Mouse (Mus musculus): Measurements from ENCODE around the gene Gm8127. TPM values are rescaled to one million over a fixed set of nuclear protein-coding genes. Genes with fewer than 3 reads are reported as not detected.
"Not testable (repeated sequence)": the region's sequence is repeated elsewhere in the genome, so short reads cannot be mapped to it uniquely, and the experiment has no call there.

Gene Gm8127
- polyA plus RNA-seq (2014; fragmentation: Nextera tagmentation; extraction: Ambion mirVana), result not detected in 2 replicates

GRCm38 (mm10) chr14:43293503-43293902, at the start of gene Gm8127:
TSS of gene Gm8127 (minus strand) at chr14:43293832.
- H3K4me3 ChIP-seq (ENCODE audit: low read depth, low read length); H3K9me3 ChIP-seq (replicated peaks; ENCODE audit: control insufficient read depth, low read length); ATAC-seq (replicated peaks; ENCODE audit: insufficient number of reproducible peaks, low FRiP score, low TSS enrichment); H3K4me1 ChIP-seq (ENCODE audit: control insufficient read depth, insufficient read depth, low read length); H3K27ac ChIP-seq (ENCODE audit: low read depth, low read length); H3K4me2 ChIP-seq; H3K36me3 ChIP-seq (ENCODE audit: control insufficient read depth, insufficient read depth, low read length); H3K9ac ChIP-seq (ENCODE audit: low read depth, low read length); H3K27me3 ChIP-seq (ENCODE audit: control insufficient read depth, insufficient read depth, low read length): not testable (repeated sequence)
- 74% methylated on average over 3 of the region's 3 CpGs for WGBS (ENCODE audit: insufficient replicate concordance)

- H3K4me3 ChIP-seq (ENCODE audit: low read depth, low read length); H3K4me2 ChIP-seq; H3K27ac ChIP-seq (ENCODE audit: low read depth, low read length); H3K9me3 ChIP-seq (replicated peaks; ENCODE audit: control insufficient read depth, low read length); H3K9ac ChIP-seq (ENCODE audit: low read depth, low read length); H3K36me3 ChIP-seq (ENCODE audit: control insufficient read depth, insufficient read depth, low read length); ATAC-seq (replicated peaks; ENCODE audit: insufficient number of reproducible peaks, low FRiP score, low TSS enrichment); H3K27me3 ChIP-seq (ENCODE audit: control insufficient read depth, insufficient read depth, low read length); H3K4me1 ChIP-seq (ENCODE audit: control insufficient read depth, insufficient read depth, low read length): not testable (repeated sequence)
- 67% methylated on average over 1 of the region's 1 CpGs for WGBS (ENCODE audit: insufficient replicate concordance)
These were observed 44.0 kb upstream of the Gm8127 start for GRCm38 (mm10) chr14:43337646-43338045.

GRCm38 (mm10) chr14:43331362-43331880, 37.8 kb upstream of the Gm8127 start:
- not testable (repeated sequence) for H3K36me3 ChIP-seq (ENCODE audit: control insufficient read depth, insufficient read depth, low read length); H3K27ac ChIP-seq (ENCODE audit: low read depth, low read length); H3K4me1 ChIP-seq (ENCODE audit: control insufficient read depth, insufficient read depth, low read length); ATAC-seq (replicated peaks; ENCODE audit: insufficient number of reproducible peaks, low FRiP score, low TSS enrichment); H3K9me3 ChIP-seq (replicated peaks; ENCODE audit: control insufficient read depth, low read length); H3K4me2 ChIP-seq; H3K27me3 ChIP-seq (ENCODE audit: control insufficient read depth, insufficient read depth, low read length); H3K9ac ChIP-seq (ENCODE audit: low read depth, low read length); H3K4me3 ChIP-seq (ENCODE audit: low read depth, low read length)
- WGBS (ENCODE audit: insufficient replicate concordance), result 84% methylated on average over 9 of the region's 11 CpGs

- not testable (repeated sequence) for ATAC-seq (replicated peaks; ENCODE audit: insufficient number of reproducible peaks, low FRiP score, low TSS enrichment); H3K4me1 ChIP-seq (ENCODE audit: control insufficient read depth, insufficient read depth, low read length); H3K4me3 ChIP-seq (ENCODE audit: low read depth, low read length); H3K4me2 ChIP-seq; H3K9me3 ChIP-seq (replicated peaks; ENCODE audit: control insufficient read depth, low read length); H3K27me3 ChIP-seq (ENCODE audit: control insufficient read depth, insufficient read depth, low read length); H3K36me3 ChIP-seq (ENCODE audit: control insufficient read depth, insufficient read depth, low read length); H3K27ac ChIP-seq (ENCODE audit: low read depth, low read length); H3K9ac ChIP-seq (ENCODE audit: low read depth, low read length)
- 46% methylated on average over 1 of the region's 2 CpGs for WGBS (ENCODE audit: insufficient replicate concordance)
These were observed 35.0 kb upstream of the Gm8127 start for GRCm38 (mm10) chr14:43328603-43329002.

GRCm38 (mm10) chr14:43319516-43319915, 25.9 kb upstream of the Gm8127 start:
- H3K9ac ChIP-seq (ENCODE audit: low read depth, low read length); H3K4me3 ChIP-seq (ENCODE audit: low read depth, low read length); H3K9me3 ChIP-seq (replicated peaks; ENCODE audit: control insufficient read depth, low read length); H3K4me2 ChIP-seq; ATAC-seq (replicated peaks; ENCODE audit: insufficient number of reproducible peaks, low FRiP score, low TSS enrichment); H3K36me3 ChIP-seq (ENCODE audit: control insufficient read depth, insufficient read depth, low read length); H3K27ac ChIP-seq (ENCODE audit: low read depth, low read length); H3K27me3 ChIP-seq (ENCODE audit: control insufficient read depth, insufficient read depth, low read length); H3K4me1 ChIP-seq (ENCODE audit: control insufficient read depth, insufficient read depth, low read length): not testable (repeated sequence)

GRCm38 (mm10) chr14:43278681-43279080, 15.0 kb downstream of the Gm8127 start:
- H3K9ac ChIP-seq (ENCODE audit: low read depth, low read length); ATAC-seq (replicated peaks; ENCODE audit: insufficient number of reproducible peaks, low FRiP score, low TSS enrichment); H3K36me3 ChIP-seq (ENCODE audit: control insufficient read depth, insufficient read depth, low read length); H3K9me3 ChIP-seq (replicated peaks; ENCODE audit: control insufficient read depth, low read length); H3K27me3 ChIP-seq (ENCODE audit: control insufficient read depth, insufficient read depth, low read length); H3K27ac ChIP-seq (ENCODE audit: low read depth, low read length); H3K4me3 ChIP-seq (ENCODE audit: low read depth, low read length); H3K4me2 ChIP-seq; H3K4me1 ChIP-seq (ENCODE audit: control insufficient read depth, insufficient read depth, low read length): not testable (repeated sequence)
- WGBS (ENCODE audit: insufficient replicate concordance), result 76% methylated on average over 3 of the region's 3 CpGs

- not testable (repeated sequence) for H3K36me3 ChIP-seq (ENCODE audit: control insufficient read depth, insufficient read depth, low read length); H3K4me3 ChIP-seq (ENCODE audit: low read depth, low read length); H3K4me2 ChIP-seq; H3K27ac ChIP-seq (ENCODE audit: low read depth, low read length); ATAC-seq (replicated peaks; ENCODE audit: insufficient number of reproducible peaks, low FRiP score, low TSS enrichment); H3K4me1 ChIP-seq (ENCODE audit: control insufficient read depth, insufficient read depth, low read length); H3K27me3 ChIP-seq (ENCODE audit: control insufficient read depth, insufficient read depth, low read length); H3K9ac ChIP-seq (ENCODE audit: low read depth, low read length); H3K9me3 ChIP-seq (replicated peaks; ENCODE audit: control insufficient read depth, low read length)
- WGBS (ENCODE audit: insufficient replicate concordance), result 53% methylated on average over 4 of the region's 4 CpGs
These were observed 15.5 kb downstream of the Gm8127 start for GRCm38 (mm10) chr14:43278146-43278545.

GRCm38 (mm10) chr14:43277468-43277867, 16.2 kb downstream of the Gm8127 start:
- 53% methylated on average over 2 of the region's 2 CpGs for WGBS (ENCODE audit: insufficient replicate concordance)
- H3K27ac ChIP-seq (ENCODE audit: low read depth, low read length); H3K4me1 ChIP-seq (ENCODE audit: control insufficient read depth, insufficient read depth, low read length); H3K4me2 ChIP-seq; H3K27me3 ChIP-seq (ENCODE audit: control insufficient read depth, insufficient read depth, low read length); H3K4me3 ChIP-seq (ENCODE audit: low read depth, low read length); ATAC-seq (replicated peaks; ENCODE audit: insufficient number of reproducible peaks, low FRiP score, low TSS enrichment); H3K36me3 ChIP-seq (ENCODE audit: control insufficient read depth, insufficient read depth, low read length); H3K9me3 ChIP-seq (replicated peaks; ENCODE audit: control insufficient read depth, low read length); H3K9ac ChIP-seq (ENCODE audit: low read depth, low read length): not testable (repeated sequence)

- not testable (repeated sequence) for H3K9ac ChIP-seq (ENCODE audit: low read depth, low read length); ATAC-seq (replicated peaks; ENCODE audit: insufficient number of reproducible peaks, low FRiP score, low TSS enrichment); H3K4me1 ChIP-seq (ENCODE audit: control insufficient read depth, insufficient read depth, low read length); H3K27ac ChIP-seq (ENCODE audit: low read depth, low read length); H3K4me2 ChIP-seq; H3K36me3 ChIP-seq (ENCODE audit: control insufficient read depth, insufficient read depth, low read length); H3K4me3 ChIP-seq (ENCODE audit: low read depth, low read length); H3K27me3 ChIP-seq (ENCODE audit: control insufficient read depth, insufficient read depth, low read length); H3K9me3 ChIP-seq (replicated peaks; ENCODE audit: control insufficient read depth, low read length)
- WGBS (ENCODE audit: insufficient replicate concordance), result 79% methylated on average over 1 of the region's 1 CpGs
These were observed 17.9 kb downstream of the Gm8127 start for GRCm38 (mm10) chr14:43275752-43276151.
